Mouse (Mus musculus): ENCODE results near the gene Arfip1.

- TF ChIP-seq CTCF (IDR thresholded peaks at IDR 0.05) (no peak), POLR2A (IDR thresholded peaks at IDR 0.05; ENCODE audit: insufficient read depth, low read depth, low read length) (no peak), EP300 (IDR thresholded peaks at IDR 0.05; ENCODE audit: insufficient read depth, low read depth, low read length) (no peak)
Measured at GRCm38 (mm10) chr3:84500491-84500890, 81.9 kb downstream of the Arfip1 start.
